Mouse (Mus musculus) limb, embryonic 14.5 days (tissue): ENCODE data around the gene Noxo1. TPM values are rescaled to one million over a fixed set of nuclear protein-coding genes. Genes with fewer than 3 reads are reported as not detected.
A peak's percentile ranks its signal among the peaks of the same experiment; 100 is the strongest.
"Not testable (repeated sequence)": the region's sequence is repeated elsewhere in the genome, so short reads cannot be mapped to it uniquely, and the experiment has no call there.

Experiments
- ATAC-seq: fragments of 200-750 bp; cut with Nextera tagmentation; 2 replicates; pipeline ENCODE4 v1.8.0; 2017; ENCODE audit warnings: low read depth, moderate number of reproducible peaks, moderate TSS enrichment; ENCODE audit not compliant: low FRiP score
- DNase-seq: peaks from one replicate; pipeline ENCODE4 v3.0.0-alpha.2; 2015; ENCODE audit warnings: low spot score
- H3K27ac ChIP-seq: fragments of 300-500 bp; sonication (generic); replicated peaks from 2 replicates; pipeline ENCODE4 v1.5.1; 2014; ENCODE audit warnings: low read depth, mild to moderate bottlenecking, low read length, moderate library complexity, mixed read lengths
- H3K27me3 ChIP-seq: fragments of 300-500 bp; sonication (generic); 2 replicates; pipeline ENCODE4 v1.6.1; 2014; ENCODE audit warnings: low read length, mixed read lengths; ENCODE audit not compliant: control insufficient read depth, insufficient read depth
- H3K36me3 ChIP-seq: fragments of 300-500 bp; sonication (generic); 2 replicates; pipeline ENCODE4 v1.6.1; 2014; ENCODE audit warnings: mild to moderate bottlenecking, low read length, moderate library complexity, mixed read lengths; ENCODE audit not compliant: control insufficient read depth, insufficient read depth
- H3K4me1 ChIP-seq: fragments of 300-500 bp; sonication (generic); 2 replicates; pipeline ENCODE4 v1.6.1; 2014; ENCODE audit warnings: antibody characterized with exemption, low read length, mixed read lengths; ENCODE audit not compliant: control insufficient read depth, insufficient read depth
- H3K4me2 ChIP-seq: fragments of 300-500 bp; sonication (generic); replicated peaks from 2 replicates; pipeline ENCODE4 v1.6.1; 2014; ENCODE audit warnings: low read depth, mild to moderate bottlenecking, low read length, moderate library complexity; ENCODE audit not compliant: severe bottlenecking
- H3K4me3 ChIP-seq: fragments of 300-500 bp; sonication (generic); replicated peaks from 2 replicates; pipeline ENCODE4 v1.5.1; 2014; ENCODE audit warnings: low read length
- H3K9ac ChIP-seq: fragments of 300-500 bp; sonication (generic); 2 replicates; pipeline ENCODE4 v1.6.1; 2014; ENCODE audit warnings: mild to moderate bottlenecking, low read depth, low read length, moderate library complexity; ENCODE audit not compliant: severe bottlenecking
- H3K9me3 ChIP-seq: fragments of 300-500 bp; sonication (generic); 2 replicates; pipeline ENCODE4 v1.6.1; 2016; ENCODE audit warnings: low read length; ENCODE audit not compliant: control insufficient read depth
- POLR2A ChIP-seq: fragments of 200-500 bp; IDR thresholded peaks from 2 replicates; pipeline ENCODE4 v1.8.0; 2012; ENCODE audit warnings: inconsistent platforms, mild to moderate bottlenecking, moderate library complexity, borderline replicate concordance; ENCODE audit not compliant: insufficient read depth, insufficient read length; ENCODE audit errors: extremely low read depth
- WGBS: fragments of 180-500 bp; shearing (Covaris S2); extraction: QIAGEN DNeasy Blood & Tissue Kit; methylation state at CpG from one replicate; pipeline ENCODE4 v1.1.7; 2014; 5-methylcytosine and 5-hydroxymethylcytosine counted together
- polyA plus RNA-seq, 2 experiments: library from polyadenylated mRNA; depleted of rRNA in 1 of 2; stranded (reverse) in 1 of 2; unstranded in 1 of 2; fragments of >200 nt; fragmentation: Nextera tagmentation in 1 of 2; extraction: Ambion mirVana in 1 of 2; gene quantifications; 2 replicates each; pipeline versions ENCODE4 v1.2.1 to v1.2.3; 2012 to 2014

The Noxo1 gene
- polyA plus RNA-seq, 2 experiments: 3.8 to 9.2 TPM

DNA sequence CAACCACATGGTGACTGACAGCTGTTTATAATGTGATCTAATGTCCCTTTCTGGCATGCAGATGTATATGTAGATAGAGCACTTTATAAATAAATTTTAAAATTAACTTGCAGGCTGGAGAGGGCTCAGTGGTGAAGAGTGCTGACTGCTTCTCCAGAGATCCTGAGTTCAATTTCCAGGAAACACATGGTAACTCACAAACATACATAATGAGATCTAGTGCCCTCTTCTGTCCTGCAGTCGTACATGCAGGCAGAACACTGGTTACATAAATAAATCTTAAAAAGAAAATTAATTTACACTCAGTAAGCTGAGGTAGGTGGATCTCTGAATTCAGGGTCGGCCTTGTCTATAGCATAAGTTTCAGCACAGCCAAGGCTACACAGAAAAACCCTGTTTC, 12.6 kb downstream of the Noxo1 start:
- no peak for TF ChIP-seq POLR2A
- Histone ChIP-seq H3K9me3 (no peaks in the 10 kb centered on the region), H3K4me2 (no peak overlapping the region), H3K36me3 (peaks cover 21% of the 10 kb centered on the region), H3K27me3 (no peaks in the 10 kb centered on the region), H3K4me3 (no peak overlapping the region), H3K9ac (no peak overlapping the region), H3K4me1 (peaks cover 8% of the 10 kb centered on the region; the same call in 1 of the 2 replicates), H3K27ac (no peak overlapping the region)
- DNase-seq: no peak
- ATAC-seq: no peak
- 28% methylated on average over 2 of the region's 2 CpGs for WGBS

DNA sequence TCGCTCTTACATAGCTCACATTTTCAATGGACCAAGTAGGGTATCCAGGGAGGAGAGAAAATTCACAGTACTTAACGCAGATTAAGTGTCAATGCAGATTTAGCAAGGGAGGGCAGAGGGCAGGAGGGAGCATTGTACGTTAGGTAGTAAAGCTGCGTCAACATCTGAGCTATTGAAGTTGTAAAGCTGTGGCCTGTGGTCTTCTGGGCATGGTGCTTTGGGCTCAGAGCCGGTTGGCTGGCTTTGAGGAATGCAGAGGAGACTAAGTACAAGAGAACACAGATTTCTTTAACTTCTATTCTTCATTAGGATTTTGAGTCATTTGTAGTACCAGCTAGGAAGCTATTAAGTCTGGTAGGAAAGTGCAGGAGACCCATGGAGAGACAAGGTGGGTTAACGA, 19.5 kb downstream of the Noxo1 start:
- no peak overlapping the region for H3K27ac ChIP-seq
- DNase-seq (no peak), ATAC-seq (no peak)
- peaks cover 21% of the 10 kb centered on the region for H3K36me3 ChIP-seq
- H3K27me3 ChIP-seq: no peaks in the 10 kb centered on the region
- 67% methylated on average over 6 of the region's 6 CpGs for WGBS
- no peak overlapping the region for H3K4me3 ChIP-seq
- peaks cover 3% of the 10 kb centered on the region; the same call in 1 of the 2 replicates for H3K4me1 ChIP-seq
- H3K9me3 ChIP-seq: no peaks in the 10 kb centered on the region
- no peak for TF ChIP-seq POLR2A
- no peak overlapping the region for H3K4me2 ChIP-seq
- H3K9ac ChIP-seq: no peak overlapping the region

DNA sequence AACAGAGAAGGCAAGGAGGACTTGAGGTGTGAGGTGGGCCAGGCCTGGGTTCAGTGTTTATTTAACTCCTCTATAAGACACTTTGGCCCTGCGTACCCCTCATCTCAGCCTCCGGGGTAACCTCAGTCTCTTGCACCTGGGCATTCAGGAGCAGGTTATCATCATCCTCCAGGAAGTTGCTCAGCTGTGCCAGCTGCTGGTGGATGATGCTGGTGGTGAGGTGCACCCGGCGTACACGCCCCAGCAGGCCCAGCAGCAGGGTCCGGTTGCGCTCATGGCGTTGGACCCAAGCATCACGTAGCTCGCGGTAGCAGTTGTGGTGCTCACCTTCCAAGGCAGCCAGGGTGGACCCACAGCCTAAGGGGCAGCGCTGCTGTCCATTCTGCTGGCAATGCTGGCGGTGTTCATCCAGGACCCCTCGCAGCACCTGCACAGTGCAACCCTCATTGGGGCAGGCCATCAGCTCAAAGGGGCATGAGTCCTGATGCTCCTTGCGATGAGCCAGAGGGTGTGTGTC, 20.2 kb downstream of the Noxo1 start:
- no peak for TF ChIP-seq POLR2A

DNA sequence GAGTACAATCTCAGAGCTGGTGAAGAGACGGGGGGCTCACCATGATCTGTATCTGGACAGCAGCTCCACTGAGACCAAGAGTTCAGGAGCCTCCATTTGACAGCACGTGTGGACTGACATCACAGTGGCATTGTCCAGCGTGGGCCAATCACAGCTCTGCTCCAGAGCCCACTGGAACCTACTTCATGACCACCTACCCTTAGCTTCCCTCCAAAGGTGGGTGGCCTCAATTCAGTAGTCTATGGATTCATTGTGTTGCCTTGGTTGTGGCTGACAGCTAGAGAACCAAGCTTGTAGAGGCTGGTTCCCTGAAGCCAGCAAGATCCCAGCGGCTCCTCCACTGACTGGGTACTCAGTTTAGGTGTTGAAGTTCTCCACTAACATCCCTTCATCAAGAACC, 21.9 kb downstream of the Noxo1 start, which contains the start of the genes Rnf151 and Rps2:
TSS of gene Rnf151 (minus strand) at position 121 of the 400 bp plus-strand sequence.
TSS of gene Rps2 (plus strand) at position 174 of the 400 bp plus-strand sequence.
- peaks cover 38% of the 10 kb centered on the region for H3K36me3 ChIP-seq
- no peak for ATAC-seq
- no peak within 1 kb of the TSS for H3K27ac ChIP-seq
- 81% methylated on average over 4 of the region's 4 CpGs for WGBS
- peak within 1 kb of the TSS; percentile 47 for H3K4me2 ChIP-seq
- H3K4me3 ChIP-seq: peak within 1 kb of the TSS; percentile 90
- TF ChIP-seq POLR2A: no peak
- no peak for DNase-seq
- peak within 1 kb of the TSS; percentile 93; the same call in 1 of the 2 replicates for H3K9ac ChIP-seq
- no peaks in the 10 kb centered on the region for H3K9me3 ChIP-seq
- H3K4me1 ChIP-seq: peaks cover 15% of the 10 kb centered on the region; the same call in 1 of the 2 replicates
- H3K27me3 ChIP-seq: no peaks in the 10 kb centered on the region

More for the DNA sequence above, 20.2 kb downstream of the Noxo1 start:
- Histone ChIP-seq H3K9me3 (no peaks in the 10 kb centered on the region), H3K4me3 (no peak overlapping the region), H3K4me2 (no peak overlapping the region), H3K4me1 (peaks cover 4% of the 10 kb centered on the region; the same call in 1 of the 2 replicates), H3K27ac (no peak overlapping the region), H3K36me3 (peaks cover 24% of the 10 kb centered on the region), H3K9ac (no peak overlapping the region), H3K27me3 (no peaks in the 10 kb centered on the region)
- ATAC-seq: no peak
- no peak for DNase-seq
- 95% methylated on average over 15 of the region's 15 CpGs for WGBS

DNA sequence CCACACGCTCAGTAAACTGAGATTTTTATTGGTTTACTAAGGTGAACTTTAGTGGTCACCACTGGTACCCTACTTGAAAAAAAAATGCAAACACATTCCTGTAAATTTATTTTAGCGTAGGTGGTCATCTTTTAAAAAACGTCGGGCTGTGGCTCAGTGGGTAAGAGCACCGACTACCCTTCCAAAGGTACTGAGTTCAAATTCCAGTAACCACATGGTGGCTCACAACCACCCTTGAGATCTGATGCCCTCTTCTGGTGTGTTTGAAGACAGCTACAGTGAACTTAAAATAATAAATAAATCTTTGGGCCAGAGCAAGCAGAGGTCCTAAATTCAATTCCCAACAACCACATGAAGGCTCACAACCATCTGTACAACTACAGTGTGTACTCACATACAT, 22.9 kb downstream of the Noxo1 start:
- H3K27ac ChIP-seq, H3K9me3 ChIP-seq, H3K27me3 ChIP-seq, ATAC-seq, DNase-seq: not testable (repeated sequence)
- Histone ChIP-seq H3K4me1 (peaks cover 21% of the 10 kb centered on the region), H3K36me3 (peaks cover 38% of the 10 kb centered on the region), H3K4me2 (peak overlapping the region; percentile 47), H3K4me3 (peak overlapping the region; percentile 90), H3K9ac (peak overlapping the region; percentile 93)
- 67% methylated on average over 5 of the region's 5 CpGs for WGBS
